ENCODE assay signal across 37 mouse cellular contexts in the genomic region with DNA sequence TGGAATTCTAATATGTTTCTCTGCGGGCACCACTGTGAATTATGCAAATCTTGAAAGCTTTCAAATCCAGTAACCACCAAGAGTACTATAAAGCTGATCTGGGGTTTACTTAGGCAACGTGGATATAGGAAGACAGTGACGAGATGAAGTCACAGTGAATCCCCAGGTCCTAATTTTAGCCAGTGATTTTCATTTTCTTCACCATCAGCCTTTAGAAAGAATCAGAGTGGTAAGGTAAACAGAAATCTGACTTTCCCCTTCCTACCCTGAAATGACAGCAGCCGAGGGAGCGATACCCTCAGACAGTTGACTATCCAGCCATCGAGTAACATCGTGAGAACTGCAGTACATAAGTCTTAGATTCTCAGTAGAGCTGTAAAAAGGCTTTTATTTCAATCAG. TPM values are rescaled to one million over a fixed set of nuclear protein-coding genes. Genes with fewer than 3 reads are reported as not detected.
"Had no signal": no experiment of that assay in that cellular context is flagged by ENCODE, and none has a peak within 500 bp of the region (broad histone marks: within the 10 kb centered on the region; RNA-seq: fewer than 3 reads in every experiment).

No protein-coding gene starts in this region.

- H3K4me1 ChIP-seq: heart, embryonic 10.5 days; heart, embryonic 12.5 days; hindbrain, embryonic 13.5 days; kidney, embryonic 15.5 days; limb, embryonic 13.5 days; limb, embryonic 15.5 days; liver, embryonic 12.5 days had no signal

- H3K4me3 ChIP-seq: gastrocnemius, adult 2 months; heart, embryonic 10.5 days; heart, embryonic 12.5 days; hindbrain, embryonic 13.5 days; hindbrain, embryonic 15.5 days; kidney, embryonic 15.5 days; limb, embryonic 13.5 days; limb, embryonic 15.5 days; liver, embryonic 12.5 days had no signal

- H3K27me3 ChIP-seq: heart, embryonic 12.5 days; hindbrain, embryonic 13.5 days; hindbrain, embryonic 15.5 days; kidney, embryonic 15.5 days; limb, embryonic 13.5 days; limb, embryonic 15.5 days; liver, embryonic 12.5 days had no signal

- H3K36me3 ChIP-seq: heart, embryonic 10.5 days; heart, embryonic 12.5 days; hindbrain, embryonic 13.5 days; hindbrain, embryonic 15.5 days; kidney, embryonic 15.5 days; limb, embryonic 13.5 days; limb, embryonic 15.5 days; liver, embryonic 12.5 days had no signal

- DNase-seq: gastrocnemius, adult 2 months; gastrocnemius, postnatal 10 days; gastrocnemius, postnatal 25 days; heart, adult 18-20 months; heart, postnatal 10 days; heart, postnatal 36 days; kidney, adult 11 months; kidney, adult 2 months; kidney, adult 9 months; kidney, postnatal 14 days; kidney, postnatal 36 days; layer of hippocampus, adult 9-11 months; layer of hippocampus, postnatal 36 days; left cerebral cortex, postnatal 4 days had no signal

- H3K27ac ChIP-seq: gastrocnemius, adult 2 months; heart, embryonic 10.5 days; kidney, embryonic 15.5 days; kidney, postnatal 0 days; limb, embryonic 13.5 days; limb, embryonic 15.5 days; liver, embryonic 12.5 days had no signal

- H3K9me3 ChIP-seq: heart, embryonic 10.5 days; heart, embryonic 12.5 days; hindbrain, embryonic 13.5 days; hindbrain, embryonic 15.5 days; kidney, embryonic 15.5 days; limb, embryonic 13.5 days; limb, embryonic 15.5 days; liver, embryonic 12.5 days had no signal

- H3K4me2 ChIP-seq: heart, embryonic 12.5 days; hindbrain, embryonic 13.5 days; hindbrain, embryonic 15.5 days; kidney, embryonic 15.5 days; limb, embryonic 13.5 days; limb, embryonic 15.5 days; liver, embryonic 12.5 days had no signal

- H3K9ac ChIP-seq: heart, embryonic 12.5 days; hindbrain, embryonic 13.5 days; hindbrain, embryonic 15.5 days; kidney, embryonic 15.5 days; limb, embryonic 13.5 days; limb, embryonic 15.5 days; liver, embryonic 12.5 days had no signal

- ATAC-seq: intestine, embryonic 16.5 days; liver, embryonic 12.5 days had no signal

RNA-seq across cellular contexts. Expression of a gene that starts 16.3 kb away (rescaled TPM):
- total RNA-seq: gastrocnemius, postnatal 10 days; gastrocnemius, postnatal 25 days; gastrocnemius, postnatal 4 days; granulocyte monocyte progenitor cell, adult 5-6 weeks; layer of hippocampus, adult 18-20 months; layer of hippocampus, adult 8-10 months; layer of hippocampus, postnatal 14 days; layer of hippocampus, postnatal 36 days; left cerebral cortex, adult 18-20 months; left cerebral cortex, adult 8-10 months; left cerebral cortex, postnatal 10 days; left cerebral cortex, postnatal 25 days; left cerebral cortex, postnatal 4 days; liver, adult 2 months had no signal
- polyA plus RNA-seq: heart, embryonic 10.5 days; heart, embryonic 12.5 days; heart, embryonic 14.5 days; hindbrain, embryonic 11.5 days; hindbrain, embryonic 13.5 days; hindbrain, embryonic 15.5 days; intestine, embryonic 14.5 days; intestine, embryonic 16.5 days; kidney, embryonic 15.5 days; kidney, postnatal 0 days; liver, adult 2 months; liver, embryonic 12.5 days had no signal
